Mouse (Mus musculus): ENCODE data around the gene Olfr1359. TPM values are rescaled to one million over a fixed set of nuclear protein-coding genes. Genes with fewer than 3 reads are reported as not detected.
"Not testable (repeated sequence)": the region's sequence is repeated elsewhere in the genome, so short reads cannot be mapped to it uniquely, and the experiment has no call there.

Olfr1359 gene
- not detected for total RNA-seq (2021)
- long read RNA-seq, experiment 1: 0 reads
- long read RNA-seq, experiment 2: 0 reads

- intact Hi-C loops (cut with DNase I): no loop called here
Observed at GRCm38 (mm10) chr13:21697811-21698210, at the start of gene Olfr1359. TSS of gene Olfr1359 (plus strand) at chr13:21698111.

GRCm38 (mm10) chr13:21663286-21663685, 34.6 kb upstream of the Olfr1359 start, which contains the start of gene Olfr1361:
TSS of gene Olfr1361 (minus strand) at chr13:21663386.
- DNase-seq: no peak
- intact Hi-C loops (cut with DNase I): no loop called here

More at GRCm38 (mm10) chr13:21697811-21698210, at the start of gene Olfr1359:
- no peak for DNase-seq

- no peak for DNase-seq
- intact Hi-C loops (cut with DNase I): no loop called here
Observed at GRCm38 (mm10) chr13:21677305-21677704, 20.6 kb upstream of the Olfr1359 start, which contains the start of gene Olfr1360. TSS of gene Olfr1360 (minus strand) at chr13:21677405.

GRCm38 (mm10) chr13:21706669-21707068, 8.8 kb downstream of the Olfr1359 start:
- DNase-seq: no peak
- intact Hi-C loops (cut with DNase I): no loop called here

GRCm38 (mm10) chr13:21710031-21710711, 12.3 kb downstream of the Olfr1359 start:
- intact Hi-C loops (cut with DNase I): loop anchor here (5.0 to 10.0 kb wide), 6 partner anchors 75 to 1875 kb away; partner anchors contain the start of genes Abt1, Hist1h1b, Hist1h2an and Hist1h2bp
- peak; percentile 78 to 82 for DNase-seq

GRCm38 (mm10) chr13:21710821-21711525, 13.1 kb downstream of the Olfr1359 start:
- intact Hi-C loops (cut with DNase I): loop anchor here (5.0 to 10.0 kb wide), 6 partner anchors 74 to 1874 kb away; partner anchors contain the start of genes Abt1, Hist1h1b, Hist1h2an and Hist1h2bp
- peak; percentile 54 to 58 for DNase-seq

GRCm38 (mm10) chr13:21711698-21712097, 13.8 kb downstream of the Olfr1359 start:
- no peak for DNase-seq
- intact Hi-C loops (cut with DNase I): loop anchor here (5.0 to 10.0 kb wide), 6 partner anchors 73 to 1873 kb away; partner anchors contain the start of genes Abt1, Hist1h1b, Hist1h2an and Hist1h2bp

GRCm38 (mm10) chr13:21714725-21715124, 16.8 kb downstream of the Olfr1359 start:
- intact Hi-C loops (cut with DNase I): loop anchor here (5.0 to 10.0 kb wide), 6 partner anchors 70 to 1870 kb away; partner anchors contain the start of genes Abt1, Hist1h1b, Hist1h2an and Hist1h2bp
- DNase-seq: peak in 1 of 2 experiments; percentile 21

- DNase-seq: no peak
- intact Hi-C loops (cut with DNase I): loop anchor here (10.0 kb wide), 4 partner anchors 70 to 1870 kb away; partner anchors contain the start of genes Abt1, Hist1h1b, Hist1h2an and Hist1h2bp
Observed at GRCm38 (mm10) chr13:21715131-21715863, 17.4 kb downstream of the Olfr1359 start.

GRCm38 (mm10) chr13:21715864-21716539, 18.1 kb downstream of the Olfr1359 start, which contains the start of the genes Hist1h2bl and Hist1h2ai:
TSS of gene Hist1h2bl (minus strand) at chr13:21716143.
TSS of gene Hist1h2ai (plus strand) at chr13:21716422.
- intact Hi-C loops (cut with DNase I): loop anchor here (10.0 kb wide), 4 partner anchors 69 to 1869 kb away; partner anchors contain the start of genes Abt1, Hist1h1b, Hist1h2an and Hist1h2bp
- peak; percentile 44 to 45 for DNase-seq

- not testable (repeated sequence) for DNase-seq
- intact Hi-C loops (cut with DNase I): loop anchor here (10.0 kb wide), 4 partner anchors 68 to 1868 kb away; partner anchors contain the start of genes Abt1, Hist1h1b, Hist1h2an and Hist1h2bp
Observed at GRCm38 (mm10) chr13:21716540-21717391, 18.9 kb downstream of the Olfr1359 start.

GRCm38 (mm10) chr13:21717397-21718357, 19.8 kb downstream of the Olfr1359 start, which contains the start of gene Hist1h3h:
TSS of gene Hist1h3h (plus strand) at chr13:21717659.
- DNase-seq: peak; percentile 37 to 41
- intact Hi-C loops (cut with DNase I): loop anchor here (10.0 kb wide), 4 partner anchors 67 to 1867 kb away; partner anchors contain the start of genes Abt1, Hist1h1b, Hist1h2an and Hist1h2bp

GRCm38 (mm10) chr13:21718381-21719080, 20.6 kb downstream of the Olfr1359 start:
- DNase-seq: no peak
- intact Hi-C loops (cut with DNase I): loop anchor here (10.0 kb wide), 4 partner anchors 66 to 1866 kb away; partner anchors contain the start of genes Abt1, Hist1h1b, Hist1h2an and Hist1h2bp

- DNase-seq: not testable (repeated sequence)
Observed at GRCm38 (mm10) chr13:21721107-21721756, 23.3 kb downstream of the Olfr1359 start.

GRCm38 (mm10) chr13:21721757-21722372, 24.0 kb downstream of the Olfr1359 start, which contains the start of gene Hist1h2bm:
TSS of gene Hist1h2bm (plus strand) at chr13:21722044.
- intact Hi-C loops (cut with DNase I): not testable (repeated sequence)
- DNase-seq: peak in 1 of 2 experiments; percentile 40

More at GRCm38 (mm10) chr13:21721107-21721756, 23.3 kb downstream of the Olfr1359 start:
- intact Hi-C loops (cut with DNase I): not testable (repeated sequence)
